Mouse (Mus musculus) ES-Bruce4 (cell line): ENCODE measurements around the gene Olfr775.

ENCODE experiments used
- CTCF ChIP-seq: IDR thresholded peaks from one replicate; pipeline ENCODE4 v1.8.1; 2011; ENCODE audit warnings: low read depth, low read length
- EP300 ChIP-seq: IDR thresholded peaks from 2 replicates; pipeline ENCODE4 v1.6.1; 2011; ENCODE audit warnings: low read depth, low read length; ENCODE audit not compliant: insufficient read depth
- POLR2A ChIP-seq: IDR thresholded peaks from one replicate; pipeline ENCODE4 v1.8.1; 2011; ENCODE audit warnings: low read length; ENCODE audit not compliant: insufficient read depth

- no peak for TF ChIP-seq POLR2A
- TF ChIP-seq CTCF = no peak
- no peak for TF ChIP-seq EP300
Observed at GRCm38 (mm10) chr10:129230737-129231136, 17.5 kb upstream of the Olfr775 start.
